Mouse (Mus musculus): ENCODE data around the gene Gm21560. TPM values are rescaled to one million over a fixed set of nuclear protein-coding genes. Genes with fewer than 3 reads are reported as not detected.

Gene Gm21560
- polyA plus RNA-seq (2014; fragmentation: Illumina TruSeq; extraction: RNeasy Lipid Tissue Mini Kit (QIAGEN cat#74804); ENCODE audit: low read depth, low replicate concordance) = not detected

GRCm38 (mm10) chr14:6219192-6219591, at the start of gene Gm21560:
Gene Gm21560 (minus strand): TSS chr14:6219292.

Other genes with a start within 250 kb of the Gm21560 start
- gene Gm3453, start 240.2 kb downstream of the Gm21560 start, polyA plus RNA-seq (2014; fragmentation: Illumina TruSeq; extraction: RNeasy Lipid Tissue Mini Kit (QIAGEN cat#74804); ENCODE audit: low read depth, low replicate concordance) = not detected
- not detected for gene Gm6337, start 161.0 kb downstream of the Gm21560 start, polyA plus RNA-seq (2014; fragmentation: Illumina TruSeq; extraction: RNeasy Lipid Tissue Mini Kit (QIAGEN cat#74804); ENCODE audit: low read depth, low replicate concordance)
- 0.53 TPM for gene Gm8206, start 125.3 kb downstream of the Gm21560 start, polyA plus RNA-seq (2014; fragmentation: Illumina TruSeq; extraction: RNeasy Lipid Tissue Mini Kit (QIAGEN cat#74804); ENCODE audit: low read depth, low replicate concordance)
- not detected for gene Gm3468, start 110.6 kb downstream of the Gm21560 start, polyA plus RNA-seq (2014; fragmentation: Illumina TruSeq; extraction: RNeasy Lipid Tissue Mini Kit (QIAGEN cat#74804); ENCODE audit: low read depth, low replicate concordance)
- gene Gm3476, start 93.5 kb downstream of the Gm21560 start, polyA plus RNA-seq (2014; fragmentation: Illumina TruSeq; extraction: RNeasy Lipid Tissue Mini Kit (QIAGEN cat#74804); ENCODE audit: low read depth, low replicate concordance) = not detected
- 1.9 TPM for gene Gm3411, start 68.0 kb upstream of the Gm21560 start, polyA plus RNA-seq (2014; fragmentation: Illumina TruSeq; extraction: RNeasy Lipid Tissue Mini Kit (QIAGEN cat#74804); ENCODE audit: low read depth, low replicate concordance)
- not detected for gene Gm21103, start 85.6 kb upstream of the Gm21560 start, polyA plus RNA-seq (2014; fragmentation: Illumina TruSeq; extraction: RNeasy Lipid Tissue Mini Kit (QIAGEN cat#74804); ENCODE audit: low read depth, low replicate concordance)
- not detected for gene Gm3618, start 124.4 kb upstream of the Gm21560 start, polyA plus RNA-seq (2014; fragmentation: Illumina TruSeq; extraction: RNeasy Lipid Tissue Mini Kit (QIAGEN cat#74804); ENCODE audit: low read depth, low replicate concordance)
- not detected for gene Gm16440, start 171.0 kb upstream of the Gm21560 start, polyA plus RNA-seq (2014; fragmentation: Illumina TruSeq; extraction: RNeasy Lipid Tissue Mini Kit (QIAGEN cat#74804); ENCODE audit: low read depth, low replicate concordance)
- not detected for gene Gm3591, start 193.2 kb upstream of the Gm21560 start, polyA plus RNA-seq (2014; fragmentation: Illumina TruSeq; extraction: RNeasy Lipid Tissue Mini Kit (QIAGEN cat#74804); ENCODE audit: low read depth, low replicate concordance)
- not detected for gene Gm3594, start 225.3 kb upstream of the Gm21560 start, polyA plus RNA-seq (2014; fragmentation: Illumina TruSeq; extraction: RNeasy Lipid Tissue Mini Kit (QIAGEN cat#74804); ENCODE audit: low read depth, low replicate concordance)

All from kidney, adult 10 weeks (tissue).